Mouse (Mus musculus) ES-Bruce4 (cell line): ENCODE results near the gene Tfap2a. TPM values are rescaled to one million over a fixed set of nuclear protein-coding genes. Genes with fewer than 3 reads are reported as not detected.
A peak's percentile ranks its signal among the peaks of the same experiment; 100 is the strongest.

Source experiments
- H3K27ac ChIP-seq: 2 replicates; pipeline ENCODE4 v1.5.1; 2012; ENCODE audit warnings: low read length, inconsistent platforms; ENCODE audit not compliant: insufficient read depth
- H3K27me3 ChIP-seq: 2 replicates; pipeline ENCODE4 v1.6.1; 2012; ENCODE audit warnings: mild to moderate bottlenecking, low read length, inconsistent platforms; ENCODE audit not compliant: control insufficient read depth, poor library complexity, insufficient read depth, severe bottlenecking
- H3K36me3 ChIP-seq: 2 replicates; pipeline ENCODE4 v1.6.1; 2012; ENCODE audit warnings: inconsistent platforms, mild to moderate bottlenecking, low read length, moderate library complexity; ENCODE audit not compliant: control insufficient read depth, poor library complexity, insufficient read depth, severe bottlenecking
- H3K4me1 ChIP-seq: one replicate; pipeline ENCODE4 v1.8.1; 2011; ENCODE audit warnings: low read length; ENCODE audit not compliant: control insufficient read depth, insufficient read depth
- H3K4me3 ChIP-seq: 2 replicates; pipeline ENCODE4 v1.5.1; 2011; ENCODE audit warnings: low read depth, mild to moderate bottlenecking, low read length
- H3K9ac ChIP-seq: 2 replicates; pipeline ENCODE4 v1.6.1; 2012; ENCODE audit warnings: low read depth, mild to moderate bottlenecking, inconsistent platforms; ENCODE audit not compliant: poor library complexity, severe bottlenecking
- H3K9me3 ChIP-seq: replicated peaks from 2 replicates; pipeline ENCODE4 v1.6.1; 2012; ENCODE audit warnings: mild to moderate bottlenecking, low read length, inconsistent platforms; ENCODE audit not compliant: control insufficient read depth, poor library complexity, insufficient read depth, severe bottlenecking
- CTCF ChIP-seq: IDR thresholded peaks from one replicate; pipeline ENCODE4 v1.8.1; 2011; ENCODE audit warnings: low read depth, low read length
- EP300 ChIP-seq: IDR thresholded peaks from 2 replicates; pipeline ENCODE4 v1.6.1; 2011; ENCODE audit warnings: low read depth, low read length; ENCODE audit not compliant: insufficient read depth
- POLR2A ChIP-seq: IDR thresholded peaks from one replicate; pipeline ENCODE4 v1.8.1; 2011; ENCODE audit warnings: low read length; ENCODE audit not compliant: insufficient read depth
- polyA plus RNA-seq: library from polyadenylated mRNA; stranded (reverse); fragments of >200 nt; gene quantifications from 2 replicates; pipeline ENCODE4 v1.2.4, GENCODE M21; 2011; ENCODE audit warnings: low read depth; ENCODE audit not compliant: missing spikeins, insufficient read depth, insufficient read length

The Tfap2a gene
- polyA plus RNA-seq, 1 experiment, result 1.5 TPM

- no peak overlapping the region for H3K27ac ChIP-seq
- H3K27me3 ChIP-seq, result no peaks in the 10 kb centered on the region; the same call in 1 of the 2 replicates
- TF ChIP-seq EP300 (no peak), POLR2A (no peak), CTCF (no peak)
- 0 out of 2 replicates have a peak, but pooled peaks cover 2% of the 10 kb centered on the region for H3K9me3 ChIP-seq
- no peaks in the 10 kb centered on the region for H3K36me3 ChIP-seq
- no peak overlapping the region for H3K9ac ChIP-seq
- H3K4me3 ChIP-seq, result no peak overlapping the region
- no peaks in the 10 kb centered on the region for H3K4me1 ChIP-seq
Observed at GRCm38 (mm10) chr13:40749603-40749905, 11.4 kb upstream of the Tfap2a start.

DNA sequence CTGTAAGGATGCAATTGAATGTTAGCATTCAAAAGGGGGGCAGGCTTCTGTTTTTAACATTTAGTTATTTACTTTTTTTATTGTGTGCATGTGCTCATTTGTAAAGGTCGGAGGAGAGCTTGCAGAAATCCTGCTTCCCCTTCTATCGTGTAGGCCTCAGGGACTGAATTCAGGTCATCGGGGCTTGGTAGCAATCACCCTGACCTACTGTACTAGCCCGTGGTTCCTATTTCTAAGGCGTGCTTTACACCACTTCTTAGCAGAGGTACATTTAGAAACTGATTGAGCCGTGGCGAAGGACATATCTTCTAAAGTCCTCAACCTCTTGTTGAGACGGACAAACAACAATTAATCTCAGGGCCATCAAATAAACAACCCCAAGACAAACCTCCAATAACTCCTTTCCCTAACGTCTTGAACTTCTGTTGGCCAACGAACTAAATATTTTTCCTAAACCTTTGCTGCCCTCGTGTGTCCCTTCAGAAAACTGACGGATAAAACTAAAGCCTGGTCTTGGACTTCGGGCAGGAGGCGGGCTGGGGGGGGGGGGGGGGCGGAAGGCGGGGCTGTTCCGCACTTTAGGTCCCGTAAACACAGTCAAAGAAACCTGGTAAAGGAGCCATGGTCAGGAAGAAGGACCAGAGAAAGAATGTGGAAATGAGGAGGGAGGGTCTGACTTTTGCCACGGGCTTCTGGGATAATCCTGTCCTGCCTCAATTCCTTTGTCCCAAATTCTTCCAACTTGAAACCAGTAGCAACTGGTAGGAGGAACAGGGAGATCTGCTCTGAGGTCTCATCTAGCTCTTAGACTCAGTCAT lies 10.8 kb upstream of the Tfap2a start:
- no peak overlapping the region for H3K27ac ChIP-seq
- no peak overlapping the region for H3K9ac ChIP-seq
- H3K4me3 ChIP-seq, result no peak overlapping the region
- TF ChIP-seq CTCF, result no peak
- TF ChIP-seq EP300, result no peak
- TF ChIP-seq POLR2A, result no peak
- H3K4me1 ChIP-seq, result no peaks in the 10 kb centered on the region
- no peaks in the 10 kb centered on the region for H3K36me3 ChIP-seq
- 0 out of 2 replicates have a peak, but pooled peaks cover 2% of the 10 kb centered on the region for H3K9me3 ChIP-seq
- H3K27me3 ChIP-seq, result no peaks in the 10 kb centered on the region; the same call in 1 of the 2 replicates

GRCm38 (mm10) chr13:40744111-40744805 lies 6.1 kb upstream of the Tfap2a start:
- H3K9ac ChIP-seq, result no peak overlapping the region
- no peaks in the 10 kb centered on the region for H3K36me3 ChIP-seq
- peaks cover 21% of the 10 kb centered on the region for H3K27me3 ChIP-seq
- TF ChIP-seq POLR2A (no peak), EP300 (no peak), CTCF (no peak)
- 0 out of 2 replicates have a peak, but pooled peaks cover 2% of the 10 kb centered on the region for H3K9me3 ChIP-seq
- H3K4me1 ChIP-seq, result no peaks in the 10 kb centered on the region
- 0 out of 2 replicates have a peak overlapping the region, but pooled peaks have one; percentile 1 for H3K4me3 ChIP-seq
- H3K27ac ChIP-seq, result no peak overlapping the region

- Histone ChIP-seq H3K27me3 (peaks cover 31% of the 10 kb centered on the region), H3K4me3 (no peak overlapping the region), H3K27ac (no peak overlapping the region), H3K4me1 (peaks cover 2% of the 10 kb centered on the region), H3K9ac (no peak overlapping the region), H3K9me3 (0 out of 2 replicates have a peak, but pooled peaks cover 2% of the 10 kb centered on the region), H3K36me3 (no peaks in the 10 kb centered on the region)
- TF ChIP-seq EP300 (no peak), POLR2A (no peak), CTCF (no peak)
Observed at GRCm38 (mm10) chr13:40743221-40743620, 5.0 kb upstream of the Tfap2a start.

DNA sequence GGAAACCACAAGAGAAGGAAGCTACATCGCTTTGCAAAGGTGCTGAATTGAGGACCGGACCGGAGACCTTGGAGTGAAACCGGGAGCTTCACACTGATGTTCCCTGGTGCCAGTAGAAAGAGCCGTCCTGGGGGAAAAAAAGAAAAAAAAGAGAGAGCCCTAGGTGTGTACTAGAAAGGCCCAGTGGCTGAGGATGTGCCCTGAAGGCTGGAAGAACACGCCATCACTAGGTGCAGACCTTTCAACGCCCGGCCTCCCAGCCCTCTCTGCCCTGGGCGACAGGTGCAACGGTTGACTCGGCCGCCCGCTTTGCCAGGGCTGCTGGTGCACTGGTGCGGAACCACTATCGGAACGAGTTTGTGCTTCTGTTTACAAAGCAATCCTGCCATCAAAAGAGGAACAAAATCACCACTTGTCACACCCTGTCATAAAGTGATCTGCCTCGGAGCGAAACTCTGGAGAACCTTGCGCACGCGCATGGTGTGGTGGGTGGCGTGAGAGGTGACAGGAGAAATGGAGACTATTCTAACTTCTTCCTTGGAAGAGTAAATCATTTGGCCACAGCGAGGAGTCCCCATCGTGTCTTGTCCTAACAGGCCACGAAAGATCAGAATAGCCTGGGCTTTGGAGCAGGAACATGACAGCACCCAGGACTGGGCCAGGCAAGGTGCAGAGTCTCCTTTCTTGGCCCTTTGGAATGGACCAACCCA lies 3.8 kb upstream of the Tfap2a start:
- Histone ChIP-seq H3K27me3 (peaks cover 43% of the 10 kb centered on the region), H3K9me3 (0 out of 2 replicates have a peak, but pooled peaks cover 2% of the 10 kb centered on the region), H3K36me3 (no peaks in the 10 kb centered on the region), H3K4me1 (peaks cover 2% of the 10 kb centered on the region), H3K27ac (no peak overlapping the region), H3K9ac (no peak overlapping the region), H3K4me3 (no peak overlapping the region)
- TF ChIP-seq POLR2A (no peak), EP300 (no peak)
